Mouse (Mus musculus): ENCODE results near the gene Pde9a.

Gene Pde9a

DNA sequence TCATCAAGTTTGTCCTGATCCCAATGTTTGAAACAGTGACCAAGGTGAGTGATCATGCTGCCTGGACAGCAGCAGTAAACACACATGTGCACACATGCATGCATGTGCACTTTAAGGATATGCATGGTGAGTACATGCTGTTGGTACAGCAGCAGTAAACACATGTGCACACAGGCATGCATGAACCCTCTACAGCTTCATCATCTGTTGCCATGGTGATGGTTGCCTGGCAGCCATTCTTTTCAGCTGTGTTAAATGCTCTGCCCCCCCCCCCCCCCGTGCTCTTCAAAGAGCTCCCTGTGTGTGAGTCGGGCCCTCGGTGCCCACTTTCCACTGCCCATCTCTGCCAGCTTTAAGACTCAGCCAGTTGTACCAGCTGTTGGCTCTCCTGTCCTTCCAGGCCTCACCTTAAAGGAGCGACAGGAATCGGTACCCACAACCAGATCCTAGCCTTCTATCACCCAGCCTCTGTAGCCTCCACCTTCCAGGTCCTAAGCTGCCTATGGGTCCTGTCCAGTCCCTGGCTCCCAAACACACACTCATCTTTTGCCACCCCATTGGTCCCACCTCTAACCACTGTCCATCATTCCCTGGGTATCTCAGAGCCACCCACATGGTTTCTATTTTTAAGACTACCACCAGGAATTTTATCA lies 84.9 kb downstream of the Pde9a start:
- no peak for DNase-seq

DNA sequence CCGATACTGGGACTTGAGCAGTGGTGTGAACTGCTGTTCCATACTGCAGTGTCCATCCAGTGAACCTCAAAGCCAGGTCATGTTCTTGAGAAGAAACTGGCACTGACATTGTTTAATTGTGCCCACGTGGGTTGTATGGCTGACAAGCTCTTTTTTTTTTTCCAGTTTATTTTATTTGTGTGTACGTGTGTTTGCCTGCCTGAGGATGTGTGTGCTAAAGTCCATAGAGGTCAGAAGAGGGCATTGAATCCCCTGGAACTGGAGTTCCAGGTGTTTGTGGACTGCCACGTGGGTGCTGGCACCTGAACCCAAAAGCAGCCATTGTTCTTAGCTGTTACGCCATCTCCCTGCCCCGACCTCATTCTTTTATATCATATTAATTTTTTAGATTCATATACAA lies 88.4 kb downstream of the Pde9a start:
- no peak for DNase-seq

DNA sequence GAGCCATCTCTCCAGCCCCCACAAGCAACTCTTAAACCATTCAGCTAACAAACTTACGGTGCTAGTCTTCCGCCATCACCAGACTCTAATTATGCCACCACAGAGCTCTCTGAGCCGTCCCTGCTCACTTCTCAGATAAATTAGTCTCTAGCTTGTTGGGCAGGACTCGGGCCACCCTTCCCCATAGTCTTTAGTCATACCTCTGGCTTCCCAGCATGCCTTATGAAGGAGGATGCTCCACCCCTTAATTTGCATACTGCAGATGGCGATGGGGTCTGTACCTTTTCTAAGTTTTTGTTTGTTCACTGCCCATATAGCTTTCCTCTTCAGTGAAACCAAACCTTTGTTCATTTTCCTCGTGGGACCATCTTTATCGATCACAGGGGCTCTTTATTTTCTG lies 92.6 kb downstream of the Pde9a start:
- no peak for DNase-seq

DNA sequence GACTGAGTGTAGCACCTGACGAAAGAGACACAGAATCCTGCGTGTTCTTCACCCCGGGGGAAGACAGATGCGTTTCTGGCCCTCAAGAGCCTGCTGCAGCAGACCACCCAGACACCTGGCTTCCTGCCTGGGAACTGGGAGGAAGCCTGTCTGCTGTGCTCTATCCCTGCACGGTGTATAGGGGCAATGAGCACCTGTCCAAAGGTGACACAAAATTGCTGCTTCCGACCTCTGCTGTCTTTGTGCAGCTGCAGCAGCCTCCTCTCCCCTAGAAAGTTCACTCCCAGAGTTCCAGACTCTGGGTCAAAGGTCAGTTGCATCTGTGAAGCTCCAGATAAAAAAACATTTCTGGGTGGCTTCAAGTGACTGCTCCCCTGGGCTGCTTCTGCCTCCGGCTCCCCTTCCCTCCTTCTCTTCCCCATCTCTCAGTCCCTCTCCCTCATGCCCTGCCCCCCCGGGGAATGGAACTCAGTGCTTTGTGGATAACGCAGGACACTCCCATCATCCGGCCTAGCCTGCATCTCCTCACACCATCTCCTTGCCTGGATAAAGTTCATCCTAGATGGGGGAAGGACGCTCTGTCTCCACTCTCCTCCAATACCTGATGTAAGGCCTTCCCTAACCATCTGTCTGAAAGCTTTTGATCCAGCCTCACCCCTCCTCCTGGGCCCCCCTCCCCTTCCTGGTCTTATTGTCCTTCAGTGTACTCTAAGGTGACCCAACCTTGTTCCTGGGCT lies 93.3 kb downstream of the Pde9a start:
- no peak for DNase-seq

DNA sequence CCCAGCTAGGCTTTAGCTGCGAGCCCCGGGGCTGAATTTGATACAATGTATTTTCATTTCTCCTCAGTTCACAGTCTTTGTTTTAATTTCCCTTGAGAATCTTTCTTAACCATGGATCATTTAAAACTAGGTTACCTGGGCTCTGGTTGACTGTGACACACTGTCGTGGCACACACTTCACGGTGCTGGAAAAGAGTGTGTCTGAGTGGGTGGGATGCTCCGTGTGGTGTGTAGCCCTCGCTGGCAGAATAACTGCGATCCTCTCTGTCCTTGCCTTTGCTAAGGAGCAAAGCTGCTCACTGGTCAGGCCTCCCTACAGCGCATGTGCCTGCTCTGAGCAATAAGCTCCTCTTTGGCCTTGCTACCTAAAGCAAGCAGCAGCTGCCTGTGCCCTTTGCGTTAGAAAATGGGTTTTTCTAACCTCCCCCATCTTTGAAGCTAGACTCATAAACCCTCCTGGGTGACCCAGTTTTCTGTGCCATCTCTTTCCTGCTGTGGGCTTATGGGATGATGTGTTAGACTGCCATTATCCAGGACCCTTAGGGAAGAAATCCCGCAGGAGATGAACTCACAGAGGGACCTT lies 100.7 kb downstream of the Pde9a start:
- DNase-seq: no peak

DNA sequence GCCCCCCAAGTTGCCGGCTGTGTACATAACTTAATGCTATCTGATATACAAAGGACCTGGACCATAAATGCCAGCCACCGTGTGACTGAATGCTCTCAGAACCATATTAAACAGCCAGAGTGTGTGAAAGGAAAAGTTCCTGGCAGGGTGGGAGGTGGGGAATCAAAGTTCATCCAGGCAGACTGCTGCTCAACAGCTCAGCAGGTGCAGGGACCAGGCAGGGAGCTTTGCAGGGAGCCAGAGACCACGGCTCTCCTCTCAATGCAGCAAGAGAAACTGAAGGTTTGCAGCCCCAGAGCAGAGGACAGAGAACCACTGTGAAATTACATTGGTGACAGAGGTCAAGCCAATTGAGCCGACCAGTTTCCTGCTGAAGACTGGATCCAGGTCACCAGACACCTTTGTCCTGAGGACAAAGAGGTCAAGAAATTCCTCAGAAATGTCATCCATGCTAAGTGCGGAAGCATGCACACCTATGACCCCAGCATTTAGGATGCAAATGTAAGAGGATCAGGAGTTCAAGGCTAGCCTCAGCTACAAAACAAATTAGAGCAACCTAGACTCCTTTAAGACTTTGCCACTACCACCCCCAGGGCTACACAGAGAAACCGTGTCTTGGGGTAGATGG lies 101.5 kb downstream of the Pde9a start:
- DNase-seq: peak; percentile 36

DNA sequence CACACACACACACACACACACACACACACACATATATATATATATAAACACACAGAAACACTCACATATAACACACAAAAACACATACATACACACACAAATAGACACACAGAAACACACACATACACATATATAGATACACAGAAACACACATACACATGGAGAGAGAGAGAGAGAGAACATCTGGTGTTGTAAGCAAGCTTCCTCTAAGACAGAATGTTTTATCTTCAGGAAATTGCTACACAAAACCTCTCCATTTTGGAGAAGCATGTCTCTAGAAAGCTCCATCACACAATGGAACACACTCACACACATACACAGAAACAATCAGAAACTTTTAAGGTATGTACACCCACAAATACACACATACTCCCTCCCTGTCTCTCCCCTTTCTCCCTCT lies 105.3 kb downstream of the Pde9a start:
- DNase-seq: no peak

DNA sequence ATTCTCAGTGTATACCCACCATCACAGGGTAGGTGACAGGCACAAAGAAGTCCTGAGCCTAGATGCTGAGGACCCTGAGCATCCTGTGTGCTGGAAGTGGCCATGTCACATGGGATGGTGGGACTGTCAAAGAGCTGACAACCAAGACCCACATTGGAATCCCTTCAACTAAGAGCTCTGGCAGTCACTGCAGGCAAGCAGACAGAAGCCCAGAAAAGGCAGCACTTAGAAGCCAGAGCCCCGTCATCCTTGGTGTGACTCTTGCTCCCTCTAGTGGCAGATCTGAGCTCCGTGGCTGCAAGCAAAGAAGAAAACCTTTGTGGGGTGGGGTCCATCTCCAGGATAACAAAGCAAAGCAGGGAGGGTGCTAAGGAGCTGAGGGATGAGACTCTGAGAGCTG lies 106.4 kb downstream of the Pde9a start:
- DNase-seq: peak; percentile 75

DNA sequence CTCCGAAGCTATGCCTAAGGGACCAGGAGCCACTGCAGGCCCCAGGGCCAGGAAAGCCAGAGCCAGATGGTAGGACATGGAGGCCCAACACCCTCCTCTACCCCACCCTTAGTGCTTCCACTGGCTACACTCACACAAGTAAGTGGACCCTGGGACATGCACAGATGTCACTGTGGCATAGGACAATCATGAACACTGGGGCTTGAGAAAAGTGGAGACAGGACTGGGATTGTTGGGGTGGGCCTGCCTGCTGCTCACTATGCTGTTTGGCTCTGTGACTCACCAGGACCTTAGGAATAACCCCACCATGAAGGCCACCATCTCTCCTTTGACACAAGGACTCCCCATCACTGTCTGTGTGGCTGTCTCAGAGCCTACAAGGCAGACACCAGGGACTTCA lies 109.0 kb downstream of the Pde9a start:
- DNase-seq: no peak

DNA sequence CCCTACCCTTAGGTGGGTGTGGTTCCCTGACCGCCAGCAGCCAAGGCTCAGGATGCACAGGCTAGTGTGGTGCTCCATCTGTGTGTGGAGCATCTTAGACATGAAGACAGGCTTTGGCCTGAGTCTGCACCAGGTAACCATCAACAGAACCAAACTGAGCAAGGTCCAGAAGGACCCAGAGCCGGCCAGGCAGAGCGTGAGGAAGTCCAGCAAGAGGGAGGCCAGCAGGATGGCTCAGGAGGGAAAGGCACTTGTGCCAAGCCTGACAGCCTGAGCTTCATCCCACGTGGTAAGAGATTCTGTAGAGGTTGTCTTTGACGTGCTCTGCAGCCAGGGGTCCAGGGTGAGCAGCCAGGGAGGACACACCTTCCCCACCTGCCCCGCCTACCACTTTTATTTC lies 111.7 kb downstream of the Pde9a start:
- no peak for DNase-seq

DNA sequence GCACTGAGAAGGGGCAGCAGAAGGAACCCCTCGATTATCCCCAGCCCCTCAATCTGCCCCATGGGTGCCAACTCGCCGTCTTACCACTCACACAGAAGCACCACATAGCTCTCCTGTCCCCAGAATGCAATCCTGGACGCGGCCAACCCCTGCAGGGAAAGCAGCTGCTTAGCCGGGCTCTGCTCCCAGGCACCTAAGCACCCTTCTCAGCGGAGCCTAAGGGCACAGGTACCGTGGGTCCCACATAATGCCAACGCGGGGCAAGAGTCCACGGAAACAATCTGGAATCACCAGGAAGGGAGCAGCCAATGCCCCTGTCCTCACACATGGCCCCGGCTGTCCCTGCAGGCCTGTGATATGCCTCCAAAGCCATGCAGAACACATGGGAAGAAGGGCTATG lies 113.7 kb downstream of the Pde9a start:
- DNase-seq: no peak

DNA sequence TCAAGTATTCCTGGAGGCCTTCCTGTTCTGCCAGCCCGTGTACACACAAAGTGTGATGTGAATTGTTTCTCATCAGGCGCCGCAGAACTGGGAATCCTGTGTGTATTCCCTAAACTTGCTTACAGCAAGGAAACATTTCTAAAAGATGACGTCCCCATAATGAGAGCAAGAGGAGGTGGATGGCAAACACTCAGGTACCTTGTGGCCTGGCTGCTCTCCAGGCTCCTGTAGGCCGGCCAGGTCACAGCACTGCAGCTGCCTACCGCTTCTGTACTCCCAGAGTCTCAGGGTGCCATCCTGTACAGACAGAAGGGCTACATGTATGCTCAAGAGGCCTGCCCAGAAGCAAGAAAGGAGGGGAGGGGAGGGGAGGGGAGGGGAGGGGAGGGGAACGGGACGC lies 114.4 kb downstream of the Pde9a start:
- DNase-seq: no peak

DNA sequence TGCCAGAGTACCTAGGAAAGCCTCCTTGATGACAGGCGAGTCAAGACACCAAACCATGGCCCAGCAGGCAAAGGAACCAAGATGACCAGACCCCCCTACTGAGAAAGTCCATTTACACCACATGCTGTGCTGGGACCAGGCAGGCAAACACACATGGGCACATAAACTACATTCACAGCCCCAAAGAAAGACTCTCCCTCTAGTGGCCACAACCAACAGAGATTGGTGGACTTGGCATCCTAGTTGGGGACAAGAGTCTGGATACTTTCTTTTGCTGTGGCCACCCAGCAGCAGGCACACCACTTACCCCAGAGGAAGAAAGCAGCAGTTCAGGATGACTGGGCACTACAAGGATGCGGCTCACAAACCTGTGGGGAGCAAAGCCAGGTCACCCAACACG lies 114.9 kb downstream of the Pde9a start:
- DNase-seq: no peak

DNA sequence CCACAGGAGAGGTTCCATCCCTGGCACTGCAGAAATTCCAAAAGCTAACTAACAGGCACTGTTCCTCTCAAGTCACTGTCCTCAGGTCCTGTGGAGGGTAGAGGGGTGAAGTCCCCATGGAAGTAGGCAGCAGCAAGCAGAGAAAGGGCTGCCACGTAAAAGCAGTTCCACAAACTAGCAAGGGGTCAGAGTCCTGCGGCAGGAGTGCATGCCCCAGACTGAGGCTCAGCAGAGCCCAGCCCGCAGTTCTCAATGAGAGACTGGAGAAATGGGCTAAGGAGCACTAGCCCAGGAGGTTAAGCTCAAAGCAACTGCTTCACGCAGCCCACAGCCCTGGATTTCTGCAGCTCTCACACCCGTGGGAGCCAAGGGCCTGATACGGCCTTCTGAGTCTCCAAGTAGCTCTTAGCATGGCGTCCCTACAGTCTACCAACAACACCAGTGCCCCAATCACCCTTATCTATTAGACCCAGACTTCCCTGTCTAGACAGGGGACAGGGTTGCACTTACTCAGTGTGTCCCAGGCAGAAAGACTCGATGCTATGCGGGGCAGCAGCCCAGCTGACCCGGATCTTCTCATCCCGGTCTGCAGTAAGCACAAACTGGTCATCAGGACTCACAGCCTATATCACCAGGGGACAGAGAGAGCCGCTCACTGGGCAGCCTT lies 116.4 kb downstream of the Pde9a start:
- DNase-seq: peak; percentile 41

DNA sequence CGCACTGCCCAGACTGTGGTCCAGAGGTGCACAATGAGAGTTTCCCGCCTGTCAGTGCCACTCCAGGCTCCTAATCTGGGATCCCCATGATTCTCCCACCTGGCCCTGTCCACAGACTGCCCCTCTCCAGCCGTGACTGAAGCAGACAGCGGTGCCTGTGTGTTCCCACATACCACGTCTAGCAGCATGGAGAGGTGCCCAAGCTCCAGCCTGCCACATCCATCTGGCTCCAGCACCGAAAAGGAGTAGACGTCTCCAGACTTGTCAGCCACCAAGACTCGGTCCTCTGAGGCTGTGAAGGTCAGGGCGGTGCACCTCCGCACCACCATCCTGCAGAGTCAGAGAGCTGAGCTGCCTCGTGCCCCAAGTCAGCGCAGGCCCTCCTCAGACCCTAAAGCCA lies 117.3 kb downstream of the Pde9a start:
- DNase-seq: no peak

DNA sequence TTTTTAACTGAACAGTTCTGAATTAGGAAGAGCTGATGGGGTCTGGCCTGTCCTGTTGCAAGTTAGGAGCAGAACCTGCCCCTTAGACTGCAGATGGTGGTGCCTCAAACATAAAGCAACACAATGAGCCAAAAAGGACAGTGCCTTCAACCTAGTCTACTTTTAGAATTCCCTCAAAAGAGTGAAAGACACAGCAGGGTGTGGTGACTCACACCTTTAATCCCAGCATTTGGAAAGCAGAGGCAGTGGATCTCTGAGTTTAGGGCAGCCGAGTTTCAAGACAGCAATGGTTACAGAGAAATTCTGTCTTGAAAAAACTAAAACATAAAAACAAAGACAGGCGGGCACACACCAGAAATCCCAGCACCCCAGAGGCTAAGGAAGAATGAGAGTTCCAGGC lies 117.9 kb downstream of the Pde9a start:
- DNase-seq: no peak

DNA sequence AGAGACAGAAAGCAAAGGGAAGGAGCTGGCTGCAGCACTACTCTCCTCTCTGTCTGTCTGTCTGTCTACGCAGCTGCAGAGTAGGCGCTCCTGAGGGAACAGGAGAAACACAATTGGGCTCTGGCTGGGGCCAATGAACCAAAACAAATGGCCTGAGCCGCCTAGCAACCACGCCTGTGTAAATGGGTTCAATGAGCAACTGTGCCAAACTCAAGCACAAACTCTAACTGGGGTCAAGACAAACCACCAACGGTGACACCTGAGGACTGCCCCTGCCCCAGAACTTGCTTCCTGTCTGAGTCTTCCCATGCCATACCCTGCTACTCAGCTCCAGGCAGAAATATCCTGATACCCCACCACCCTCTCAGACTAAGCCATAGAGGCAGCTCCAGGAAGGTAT lies 119.0 kb downstream of the Pde9a start:
- peak; percentile 80 for DNase-seq

DNA sequence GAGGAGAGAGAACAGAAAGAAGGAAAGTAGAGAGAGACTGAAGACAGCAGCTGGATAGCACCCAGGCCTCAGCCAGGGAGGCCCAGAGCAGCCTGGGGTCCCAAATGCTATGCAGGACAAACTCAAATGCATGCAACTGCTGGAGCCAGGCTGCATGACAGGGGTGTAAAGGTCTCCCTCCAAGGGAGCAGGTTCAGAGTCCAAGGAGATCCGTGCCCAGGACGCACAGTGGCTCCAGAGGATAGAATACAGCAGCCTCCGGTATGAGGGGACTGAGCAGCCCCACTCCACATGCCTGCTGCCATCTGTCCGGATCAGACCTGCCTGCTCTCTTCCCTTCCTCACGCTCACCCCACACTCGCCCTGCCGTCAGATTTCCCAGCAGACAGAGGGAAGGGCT lies 120.3 kb downstream of the Pde9a start:
- DNase-seq: peak; percentile 71

DNA sequence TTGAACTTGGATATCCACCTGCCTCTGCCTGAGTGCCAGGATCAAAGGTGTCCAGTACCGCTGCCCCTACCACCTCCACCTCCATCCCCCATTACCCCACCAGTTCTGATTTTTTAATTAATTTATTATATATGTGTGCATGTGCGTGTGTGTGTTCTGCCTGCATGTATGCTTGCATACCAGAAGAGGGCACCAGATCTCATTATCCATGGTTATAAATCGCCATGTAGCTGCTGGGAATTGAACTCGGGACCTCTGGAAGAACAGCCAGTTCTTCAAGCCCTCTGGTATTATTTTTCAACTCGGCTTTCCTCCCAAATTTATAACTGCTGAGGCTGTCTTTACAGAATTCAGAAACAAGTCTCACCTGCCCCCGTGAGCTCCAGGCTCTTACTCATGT lies 124.9 kb downstream of the Pde9a start:
- DNase-seq: no peak

DNA sequence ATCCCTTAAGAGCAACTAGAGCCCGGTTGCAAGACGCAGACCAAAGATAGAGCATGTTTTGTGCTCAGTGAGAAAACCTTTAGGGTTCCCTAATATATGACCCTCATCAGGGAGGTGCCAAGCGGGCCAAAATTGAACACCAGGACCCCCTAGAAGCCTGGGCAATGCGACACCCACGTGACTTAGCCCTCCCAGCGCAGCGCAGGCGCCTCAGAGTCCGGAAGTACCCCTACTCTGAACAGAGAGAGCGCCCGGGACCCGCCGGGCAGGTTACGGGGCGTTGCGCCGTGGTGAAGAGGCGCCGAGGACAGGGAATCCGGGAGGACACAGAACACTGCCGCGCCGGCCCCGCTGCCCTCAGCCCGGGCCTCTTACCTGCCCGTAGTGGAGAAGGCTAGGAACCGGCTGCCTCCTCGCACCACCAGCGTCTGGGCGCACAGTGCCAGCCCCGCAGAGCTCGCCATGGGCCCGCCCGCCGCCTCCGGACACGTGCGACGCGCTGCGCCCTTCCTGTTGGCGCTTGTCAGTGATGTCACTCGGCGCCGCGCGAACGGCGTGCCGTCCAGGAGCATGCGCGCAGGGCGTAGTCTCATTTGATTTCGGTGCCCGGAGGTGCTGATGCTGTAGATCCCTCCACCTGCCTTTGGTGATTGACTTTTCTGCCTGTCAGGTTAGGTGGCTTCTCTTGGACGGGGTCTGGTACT lies 125.9 kb downstream of the Pde9a start:
- DNase-seq: peak; percentile 85

DNA sequence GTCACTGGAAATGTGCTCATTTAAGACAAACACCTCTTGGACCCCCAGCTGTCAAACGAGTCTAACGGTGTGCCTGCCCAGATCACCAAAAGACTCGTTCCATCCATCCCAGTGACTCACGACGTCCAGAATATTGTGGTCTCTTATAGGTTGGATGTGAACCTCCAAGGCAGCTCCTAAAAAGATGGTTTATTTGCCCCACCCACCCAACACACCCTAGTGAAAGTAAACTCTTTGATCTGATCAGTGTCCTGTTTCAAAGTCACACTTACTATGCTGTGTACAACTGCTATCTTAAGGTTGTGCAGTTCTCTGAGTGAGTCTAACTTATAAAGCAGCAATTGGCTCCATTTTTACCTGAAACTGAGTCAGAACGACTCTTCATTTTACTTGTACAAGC lies 126.6 kb downstream of the Pde9a start:
- no peak for DNase-seq

DNA sequence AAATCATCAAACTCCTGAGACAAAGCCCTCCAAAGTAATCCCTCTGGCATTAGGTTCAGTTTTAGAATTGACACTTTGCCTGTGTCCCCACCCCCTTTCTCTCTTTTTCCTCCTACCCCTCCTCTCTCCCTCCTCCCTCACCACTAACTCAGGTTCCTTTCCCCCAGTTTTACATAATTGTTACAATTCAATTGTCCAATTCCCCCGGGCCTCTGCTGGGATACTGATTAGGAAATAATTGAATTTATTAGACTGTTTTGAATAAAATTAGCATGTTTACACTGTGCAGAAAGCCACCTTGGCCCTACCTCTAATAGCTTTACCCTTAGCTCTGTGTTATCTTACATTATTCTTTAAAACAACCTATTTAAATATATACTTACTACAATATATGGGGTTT lies 128.7 kb downstream of the Pde9a start:
- DNase-seq: no peak
